Mouse (Mus musculus) forebrain, postnatal 0 days (tissue): Measurements from ENCODE around the gene Cfap54. TPM values are rescaled to one million over a fixed set of nuclear protein-coding genes. Genes with fewer than 3 reads are reported as not detected.

Experiments used
- ATAC-seq: fragments of 200-750 bp; cut with Nextera tagmentation; 2 replicates; pipeline ENCODE4 v1.8.0; 2017; ENCODE audit warnings: mild to moderate bottlenecking, moderate library complexity
- DNase-seq: peaks from one replicate; pipeline ENCODE4 v3.0.0-alpha.2; 2015
- H3K27ac ChIP-seq: fragments of 300-500 bp; sonication (generic); 2 replicates; pipeline ENCODE4 v1.5.1; 2014; ENCODE audit warnings: low read depth, mild to moderate bottlenecking, antibody characterized with exemption, low read length, moderate library complexity, mixed read lengths
- H3K27me3 ChIP-seq: fragments of 300-500 bp; sonication (generic); 2 replicates; pipeline ENCODE4 v1.6.1; 2014; ENCODE audit warnings: mild to moderate bottlenecking, low read length, mixed read lengths; ENCODE audit not compliant: insufficient read depth
- H3K36me3 ChIP-seq: fragments of 300-500 bp; sonication (generic); 2 replicates; pipeline ENCODE4 v1.6.1; 2014; ENCODE audit warnings: mild to moderate bottlenecking, moderate library complexity; ENCODE audit not compliant: insufficient read depth
- H3K4me1 ChIP-seq: fragments of 300-500 bp; sonication (generic); 2 replicates; pipeline ENCODE4 v1.6.1; 2014; ENCODE audit warnings: antibody characterized with exemption; ENCODE audit not compliant: insufficient read depth
- H3K4me2 ChIP-seq: fragments of 300-500 bp; sonication (generic); 2 replicates; pipeline ENCODE4 v1.6.1; 2014; ENCODE audit warnings: low read depth, mild to moderate bottlenecking, moderate library complexity
- H3K4me3 ChIP-seq: fragments of 300-500 bp; sonication (generic); 2 replicates; pipeline ENCODE4 v1.5.1; 2014; ENCODE audit warnings: low read depth, low read length, mixed read lengths
- H3K9ac ChIP-seq: fragments of 300-500 bp; sonication (generic); 2 replicates; pipeline ENCODE4 v1.6.1; 2014; ENCODE audit warnings: mild to moderate bottlenecking
- H3K9me3 ChIP-seq: fragments of 300-500 bp; sonication (generic); 2 replicates; pipeline ENCODE4 v1.6.1; 2016; ENCODE audit warnings: low read length
- CTCF ChIP-seq: sonication (generic); IDR thresholded peaks from 2 replicates; pipeline ENCODE4 v1.5.1; 2016; ENCODE audit warnings: antibody characterized with exemption, control low read depth, low read depth
- WGBS: fragments of 180-500 bp; shearing (Covaris S2); extraction: QIAGEN DNeasy Blood & Tissue Kit; methylation state at CpG from one replicate; pipeline ENCODE4 v1.1.7; 2014; 5-methylcytosine and 5-hydroxymethylcytosine counted together
- polyA plus RNA-seq: library from polyadenylated mRNA; unstranded; fragments of >200 nt; fragmentation: Nextera tagmentation; extraction: Ambion mirVana; gene quantifications from 2 replicates; pipeline ENCODE4 v1.2.1, GENCODE M21; 2015
- total RNA-seq: library from RNA; depleted of rRNA; stranded (reverse); fragments of >200 nt; gene quantifications from 2 replicates; pipeline ENCODE4 v1.2.3, GENCODE M21; 2014

Cfap54 gene
- total and polyA plus RNA-seq, 2 experiments from 2014 or later, result 4.2 to 4.8 TPM

GRCm38 (mm10) chr10:93113968-93114367, 32.5 kb upstream of the Cfap54 start:
- Histone ChIP-seq H3K9ac (no peak overlapping the region), H3K27me3 (no peaks in the 10 kb centered on the region), H3K36me3 (no peaks in the 10 kb centered on the region), H3K27ac (no peak overlapping the region), H3K9me3 (no peaks in the 10 kb centered on the region), H3K4me2 (no peak overlapping the region), H3K4me1 (no peaks in the 10 kb centered on the region), H3K4me3 (no peak overlapping the region)
- ATAC-seq (no peak), DNase-seq (no peak)
- 91% methylated on average over 8 of the region's 8 CpGs for WGBS
- TF ChIP-seq CTCF, result no peak

GRCm38 (mm10) chr10:93112021-93112420, 30.6 kb upstream of the Cfap54 start:
- no peak for TF ChIP-seq CTCF
- H3K4me2 ChIP-seq, result no peak overlapping the region
- H3K4me1 ChIP-seq, result no peaks in the 10 kb centered on the region
- no peak overlapping the region for H3K27ac ChIP-seq
- H3K9ac ChIP-seq, result no peak overlapping the region
- H3K27me3 ChIP-seq, result no peaks in the 10 kb centered on the region
- no peak for ATAC-seq
- no peaks in the 10 kb centered on the region for H3K9me3 ChIP-seq
- H3K4me3 ChIP-seq, result no peak overlapping the region
- DNase-seq, result no peak
- H3K36me3 ChIP-seq, result no peaks in the 10 kb centered on the region
- WGBS, result 87% methylated on average over 6 of the region's 6 CpGs

GRCm38 (mm10) chr10:93111412-93111811, 30.0 kb upstream of the Cfap54 start:
- H3K36me3 ChIP-seq, result no peaks in the 10 kb centered on the region
- no peak for TF ChIP-seq CTCF
- no peaks in the 10 kb centered on the region for H3K4me1 ChIP-seq
- H3K9ac ChIP-seq, result no peak overlapping the region
- no peak overlapping the region for H3K4me2 ChIP-seq
- WGBS, result 39% methylated on average over 8 of the region's 8 CpGs
- DNase-seq (no peak), ATAC-seq (no peak)
- no peak overlapping the region for H3K4me3 ChIP-seq
- no peaks in the 10 kb centered on the region for H3K9me3 ChIP-seq
- no peak overlapping the region for H3K27ac ChIP-seq
- no peaks in the 10 kb centered on the region for H3K27me3 ChIP-seq

GRCm38 (mm10) chr10:93105358-93105757, 23.9 kb upstream of the Cfap54 start:
- no peak for DNase-seq

GRCm38 (mm10) chr10:93104357-93104756, 22.9 kb upstream of the Cfap54 start:
- no peaks in the 10 kb centered on the region for H3K36me3 ChIP-seq
- H3K4me3 ChIP-seq, result no peak overlapping the region
- H3K4me1 ChIP-seq, result no peaks in the 10 kb centered on the region
- no peaks in the 10 kb centered on the region for H3K27me3 ChIP-seq
- WGBS, result 60% methylated on average over 6 of the region's 6 CpGs
- no peak overlapping the region for H3K4me2 ChIP-seq
- no peak overlapping the region for H3K27ac ChIP-seq
- no peak for DNase-seq
- no peak for ATAC-seq
- no peak overlapping the region for H3K9ac ChIP-seq
- TF ChIP-seq CTCF, result no peak
- H3K9me3 ChIP-seq, result no peaks in the 10 kb centered on the region

More at GRCm38 (mm10) chr10:93105358-93105757, 23.9 kb upstream of the Cfap54 start:
- Histone ChIP-seq H3K27me3 (no peaks in the 10 kb centered on the region), H3K4me3 (no peak overlapping the region), H3K27ac (no peak overlapping the region), H3K4me2 (no peak overlapping the region), H3K4me1 (no peaks in the 10 kb centered on the region), H3K36me3 (no peaks in the 10 kb centered on the region), H3K9ac (no peak overlapping the region), H3K9me3 (no peaks in the 10 kb centered on the region)
- WGBS, result 65% methylated on average over 7 of the region's 7 CpGs
- ATAC-seq, result no peak
- TF ChIP-seq CTCF, result no peak

- no peaks in the 10 kb centered on the region for H3K4me1 ChIP-seq
- no peaks in the 10 kb centered on the region for H3K27me3 ChIP-seq
- no peak for ATAC-seq
- H3K4me3 ChIP-seq, result no peak overlapping the region
- H3K9ac ChIP-seq, result no peak overlapping the region
- H3K27ac ChIP-seq, result no peak overlapping the region
- no peaks in the 10 kb centered on the region for H3K36me3 ChIP-seq
- no peak for DNase-seq
- no peaks in the 10 kb centered on the region for H3K9me3 ChIP-seq
- 35% methylated on average over 11 of the region's 11 CpGs for WGBS
- no peak for TF ChIP-seq CTCF
- no peak overlapping the region for H3K4me2 ChIP-seq
These were observed 22.3 kb upstream of the Cfap54 start for GRCm38 (mm10) chr10:93103676-93104075.

GRCm38 (mm10) chr10:93102321-93102720, 20.9 kb upstream of the Cfap54 start:
- no peak for ATAC-seq
- WGBS, result 63% methylated on average over 5 of the region's 5 CpGs
- DNase-seq, result no peak

More at GRCm38 (mm10) chr10:93102321-93102720, 20.9 kb upstream of the Cfap54 start:
- no peak overlapping the region for H3K4me2 ChIP-seq
- no peak overlapping the region for H3K9ac ChIP-seq
- H3K9me3 ChIP-seq, result no peaks in the 10 kb centered on the region
- no peaks in the 10 kb centered on the region for H3K27me3 ChIP-seq
- H3K27ac ChIP-seq, result no peak overlapping the region
- H3K4me1 ChIP-seq, result no peaks in the 10 kb centered on the region
- no peaks in the 10 kb centered on the region for H3K36me3 ChIP-seq
- no peak overlapping the region for H3K4me3 ChIP-seq
- TF ChIP-seq CTCF, result no peak
